Mouse (Mus musculus): Measurements from ENCODE around the gene Rnf223.

Rnf223 gene

DNA sequence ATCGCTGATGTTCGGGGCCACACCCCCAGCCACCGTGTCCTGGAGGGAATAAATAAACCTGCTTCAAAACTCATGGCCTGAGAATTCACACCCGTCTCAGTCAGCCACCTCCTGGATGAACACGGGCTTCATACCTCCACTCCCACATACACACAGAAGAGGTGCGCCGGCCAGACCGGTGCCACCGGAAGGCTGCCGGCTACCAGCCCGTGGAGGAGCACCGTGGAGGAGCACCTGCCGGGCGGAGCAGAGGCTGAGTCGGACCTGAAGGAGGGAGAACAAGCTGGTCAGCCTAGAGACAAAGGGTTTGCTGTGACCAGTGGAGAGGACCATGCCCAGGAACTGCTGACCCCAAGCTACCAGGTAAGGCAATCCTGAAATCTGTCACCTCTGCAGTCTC lies at the start of gene Rnf223:
Gene Rnf223 (plus strand): TSS at position 78 of the 400 bp plus-strand sequence.
- peak in 1 of 2 experiments; percentile 59 for DNase-seq (ENCODE audit: low spot score in 2 of 2)

DNA sequence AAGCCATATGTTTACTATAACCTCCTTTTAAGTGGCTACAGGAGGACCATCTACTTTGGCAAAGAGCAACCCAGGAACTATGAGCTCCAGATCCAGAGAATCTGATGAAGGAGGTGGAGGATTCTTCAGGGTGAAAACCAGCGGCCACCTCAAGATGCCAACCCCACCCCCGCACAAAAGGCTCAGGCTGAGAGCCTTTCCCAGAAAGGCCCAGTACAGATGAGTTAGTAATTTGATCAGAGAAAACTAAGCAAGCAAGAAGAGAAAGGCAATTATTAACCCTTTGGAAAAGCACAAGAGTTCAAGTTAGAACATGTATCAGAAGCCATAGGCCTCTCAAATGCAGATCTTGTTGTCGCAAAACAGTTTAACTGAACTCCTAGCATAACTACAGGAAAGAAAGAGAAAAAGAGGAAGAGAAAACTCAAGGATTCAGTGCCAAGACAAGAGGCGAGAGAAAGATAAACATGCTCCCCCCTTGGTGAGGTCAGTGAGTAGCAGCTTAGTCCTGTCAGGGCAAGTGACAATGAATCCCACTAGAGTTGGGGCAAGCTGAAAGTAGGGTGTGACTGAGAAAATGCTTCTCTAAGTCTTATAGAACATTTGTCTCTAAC lies 47.6 kb upstream of the Rnf223 start:
- no peak for DNase-seq (ENCODE audit: low spot score in 2 of 2)

DNA sequence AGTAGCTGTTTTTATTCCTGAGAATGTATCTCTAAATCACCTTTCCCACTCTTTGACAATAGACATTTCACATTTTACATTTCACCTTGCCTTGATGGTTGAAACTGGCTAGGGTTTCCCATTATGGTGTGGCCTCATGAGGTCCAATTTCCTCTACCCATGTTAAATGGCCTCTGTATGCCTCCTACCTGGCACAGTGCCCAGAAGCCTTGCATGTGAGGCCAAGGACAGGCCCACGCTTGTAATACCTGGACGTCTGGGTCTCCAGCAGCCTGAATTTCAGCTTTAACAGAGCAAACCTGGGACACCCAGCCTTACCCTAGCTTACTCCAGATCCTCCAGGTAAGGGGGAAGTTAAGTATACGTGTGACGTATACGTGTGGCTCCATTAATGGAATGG lies 47.0 kb upstream of the Rnf223 start:
- DNase-seq (ENCODE audit: low spot score in 2 of 2), result no peak

DNA sequence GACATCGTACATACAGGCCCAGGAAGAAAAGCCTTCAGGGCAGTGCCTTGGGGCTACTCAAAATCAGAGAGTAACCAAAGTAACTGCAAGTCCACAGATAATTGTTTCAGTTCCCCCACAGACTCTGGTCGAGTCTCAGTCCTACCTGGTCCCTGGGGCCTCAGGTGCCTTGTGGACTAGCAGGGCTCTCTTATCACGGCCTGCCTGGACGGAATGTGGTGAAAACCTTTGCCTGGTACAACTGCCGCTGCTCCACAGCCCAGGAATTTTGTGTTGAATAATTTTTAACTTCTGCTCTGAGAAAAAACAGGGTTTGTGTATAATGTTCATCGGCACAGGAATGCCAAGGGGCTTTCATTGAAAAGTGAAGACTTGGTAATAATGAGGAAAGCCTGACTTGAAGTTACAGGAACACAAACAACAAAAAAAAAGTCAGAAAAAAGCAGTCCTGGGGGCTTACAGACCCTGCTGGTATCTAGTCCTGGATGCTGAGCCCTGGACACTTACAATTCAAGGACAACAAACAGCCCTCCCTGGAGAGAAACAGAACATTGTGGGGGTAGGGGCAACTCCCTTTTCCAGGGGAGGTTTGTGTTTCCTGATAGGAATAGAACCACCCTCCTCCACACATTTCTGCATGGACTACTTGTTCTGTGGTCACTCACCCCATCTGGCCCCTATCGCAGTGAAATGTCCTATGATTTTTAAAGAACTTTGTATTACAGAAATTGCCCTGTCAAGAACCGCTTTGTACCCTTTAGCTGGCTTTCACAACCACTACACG lies 46.0 kb upstream of the Rnf223 start:
- no peak for DNase-seq (ENCODE audit: low spot score in 2 of 2)

DNA sequence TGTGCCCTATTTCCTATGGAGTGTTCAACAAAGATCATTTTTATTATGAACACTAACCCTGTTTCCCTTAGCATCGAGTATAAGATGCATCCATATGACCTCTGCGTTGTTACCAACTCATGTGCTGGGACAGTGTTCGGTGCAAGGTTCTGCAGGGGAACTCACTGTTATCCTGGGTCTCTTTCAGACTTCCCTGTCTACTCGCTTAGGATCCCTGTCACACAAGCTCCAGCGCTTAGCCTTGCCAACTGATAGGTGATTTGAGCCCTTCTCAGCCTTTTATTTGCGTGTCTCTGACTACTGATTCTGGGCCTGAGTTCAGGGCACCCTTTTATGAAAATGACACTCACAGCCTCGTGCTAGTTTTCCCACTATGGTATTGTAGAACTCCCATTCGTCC lies 45.1 kb upstream of the Rnf223 start:
- no peak for DNase-seq (ENCODE audit: low spot score in 2 of 2)

DNA sequence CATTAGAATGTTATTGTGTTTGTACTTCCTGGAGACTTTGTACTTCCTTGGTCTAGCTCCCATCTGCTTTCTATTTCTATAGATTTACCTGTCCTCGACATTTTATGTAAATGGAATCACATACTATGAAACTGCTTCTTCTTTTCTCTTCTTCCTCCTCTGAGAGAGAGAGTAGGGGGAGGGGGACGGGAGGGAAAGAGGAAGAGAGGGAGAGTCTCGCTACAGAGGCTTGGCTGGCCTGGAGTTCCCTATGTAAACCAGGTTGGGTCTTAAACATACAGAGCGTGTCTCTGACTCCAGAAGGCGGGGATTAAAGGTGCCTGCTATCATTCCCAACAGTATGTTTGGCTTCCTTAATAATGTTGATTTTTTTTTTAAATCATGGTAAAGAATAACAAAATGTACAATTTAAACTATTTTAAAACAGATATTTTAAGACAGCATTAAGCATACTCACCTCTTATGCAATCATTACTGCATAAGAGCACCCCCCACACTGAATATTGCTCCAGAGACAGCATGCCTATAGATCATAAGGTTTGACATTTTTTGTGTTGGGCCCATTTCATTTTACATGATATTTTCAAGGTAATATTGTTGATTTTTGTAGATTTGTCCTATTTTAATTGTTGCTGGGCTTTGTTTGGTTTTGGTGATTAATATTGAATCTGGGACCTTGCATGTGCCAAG lies 42.8 kb upstream of the Rnf223 start:
- no peak for DNase-seq (ENCODE audit: low spot score in 2 of 2)

DNA sequence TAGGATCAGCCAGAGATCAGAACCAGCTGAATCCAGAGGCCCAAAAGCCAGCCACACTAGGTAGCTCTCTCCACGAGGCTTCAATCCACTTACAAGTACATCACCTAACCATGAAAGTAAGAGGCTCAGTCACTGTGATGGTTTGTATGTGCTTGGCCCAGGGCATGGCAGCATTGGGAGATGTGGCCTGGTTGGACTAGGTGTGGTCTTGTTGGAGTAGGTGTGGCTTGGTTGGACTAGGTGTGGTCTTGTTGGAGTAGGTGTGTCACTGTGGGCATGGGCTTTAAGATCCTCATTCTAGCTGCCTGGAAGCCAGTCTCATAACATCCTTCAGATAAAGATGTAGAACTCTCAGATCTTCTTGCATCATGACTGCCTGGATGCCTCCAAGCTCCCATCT lies 39.1 kb upstream of the Rnf223 start:
- DNase-seq (ENCODE audit: low spot score in 2 of 2), result no peak

DNA sequence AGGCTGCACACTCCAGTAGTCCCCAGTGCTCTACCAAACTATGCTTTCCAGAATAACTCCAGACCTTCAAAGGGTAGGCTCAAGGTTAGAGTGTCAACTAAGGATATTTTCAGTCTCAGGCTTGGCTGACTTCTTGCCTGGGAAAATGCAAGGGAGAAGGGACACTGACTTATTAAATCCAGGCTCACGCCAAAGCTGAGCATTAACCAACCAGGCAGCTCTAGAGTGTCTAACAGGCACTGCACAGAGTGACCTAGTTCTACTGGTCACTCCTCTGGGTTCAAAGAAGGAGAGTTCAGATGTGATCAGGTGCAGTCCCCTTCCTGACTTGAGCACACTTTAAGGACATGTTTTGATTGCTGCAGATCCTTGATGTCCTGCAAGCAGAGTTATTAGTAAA lies 37.5 kb upstream of the Rnf223 start:
- no peak for DNase-seq (ENCODE audit: low spot score in 2 of 2)

DNA sequence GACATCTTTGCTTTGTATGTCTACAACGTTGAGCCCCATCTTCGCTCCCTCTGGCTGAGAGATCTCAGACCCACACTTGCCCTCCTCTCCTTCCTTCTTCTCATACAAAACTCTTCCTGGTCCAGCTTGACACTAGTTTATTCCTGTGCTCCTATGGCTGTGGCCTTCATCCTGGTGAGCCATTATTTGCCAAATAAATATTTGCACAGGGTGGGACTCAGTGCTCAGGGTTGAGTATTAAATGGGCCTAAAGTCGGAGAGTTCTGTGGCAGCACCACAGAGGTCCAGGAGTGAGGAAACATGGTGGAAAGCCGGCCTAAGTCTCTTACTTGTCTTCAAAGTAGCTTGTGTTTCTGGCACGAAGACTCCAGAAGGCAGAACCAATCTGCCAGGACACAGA lies 36.6 kb upstream of the Rnf223 start:
- DNase-seq (ENCODE audit: low spot score in 2 of 2), result no peak

DNA sequence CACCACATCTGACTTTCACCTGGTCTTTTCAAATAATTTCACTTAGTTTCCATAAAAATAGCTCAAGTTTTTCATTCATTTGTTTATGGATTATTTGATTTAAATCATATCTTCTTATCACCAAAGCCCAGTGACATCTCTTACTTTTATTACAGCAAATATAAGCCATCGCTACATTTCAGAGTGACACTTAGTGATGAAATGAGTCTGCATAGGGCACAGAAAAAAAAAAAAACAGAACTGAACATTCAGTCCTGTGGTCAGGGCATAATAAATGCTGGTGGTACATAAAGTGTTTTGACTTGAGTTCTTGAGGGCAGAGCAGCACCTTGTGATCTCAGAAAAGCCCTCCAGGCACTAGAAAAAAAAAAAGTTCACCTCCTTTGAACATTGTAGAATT lies 34.1 kb upstream of the Rnf223 start:
- DNase-seq (ENCODE audit: low spot score in 2 of 2), result no peak

DNA sequence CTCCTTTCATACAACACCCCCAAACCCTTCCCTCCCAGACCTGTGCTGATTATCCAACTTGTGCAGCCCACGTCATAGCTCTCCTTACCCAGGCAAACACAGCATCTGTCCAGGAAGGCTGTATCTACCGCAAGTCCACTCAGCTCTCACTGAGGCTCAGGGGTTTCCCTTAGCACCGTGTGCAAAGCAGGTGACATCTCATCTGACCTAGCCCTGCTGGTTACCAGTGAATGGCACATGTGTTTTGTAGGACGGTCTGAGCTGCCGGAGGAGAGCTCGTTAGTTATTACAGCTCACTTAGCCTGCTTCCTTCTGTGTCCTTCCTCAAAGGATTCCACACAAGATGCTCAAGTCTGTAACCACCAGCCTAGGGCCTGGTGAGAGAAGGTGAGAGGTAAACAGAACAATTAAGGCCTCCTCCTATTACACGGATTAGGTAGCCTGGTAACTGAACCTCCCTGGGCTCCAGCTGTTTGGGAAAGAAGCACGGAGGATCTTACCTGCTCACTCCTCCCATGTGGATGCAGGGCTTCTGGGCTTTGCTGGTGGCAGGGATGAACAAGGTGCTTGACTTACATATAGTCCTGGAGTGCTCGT lies 32.4 kb upstream of the Rnf223 start:
- no peak for DNase-seq (ENCODE audit: low spot score in 2 of 2)

DNA sequence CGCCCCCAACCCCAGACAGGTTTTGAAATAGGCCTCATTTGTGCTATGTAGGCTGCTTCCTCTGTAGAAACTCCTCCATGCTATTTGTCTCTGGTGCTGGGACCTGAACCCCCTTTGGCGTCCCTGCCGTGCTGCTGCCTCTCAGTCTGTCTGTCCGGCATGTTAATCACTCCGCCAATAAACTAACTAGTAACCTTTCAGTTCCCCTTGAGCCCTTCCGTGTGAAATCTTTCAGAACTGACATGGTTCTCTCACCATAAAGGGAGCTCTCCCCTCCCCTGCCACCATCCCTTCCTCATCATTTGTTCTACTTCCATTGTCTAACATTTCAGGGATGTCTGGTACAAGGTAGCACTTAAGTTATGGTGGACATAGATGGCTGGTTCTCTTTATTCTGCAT lies 30.9 kb upstream of the Rnf223 start:
- DNase-seq (ENCODE audit: low spot score in 2 of 2), result no peak

DNA sequence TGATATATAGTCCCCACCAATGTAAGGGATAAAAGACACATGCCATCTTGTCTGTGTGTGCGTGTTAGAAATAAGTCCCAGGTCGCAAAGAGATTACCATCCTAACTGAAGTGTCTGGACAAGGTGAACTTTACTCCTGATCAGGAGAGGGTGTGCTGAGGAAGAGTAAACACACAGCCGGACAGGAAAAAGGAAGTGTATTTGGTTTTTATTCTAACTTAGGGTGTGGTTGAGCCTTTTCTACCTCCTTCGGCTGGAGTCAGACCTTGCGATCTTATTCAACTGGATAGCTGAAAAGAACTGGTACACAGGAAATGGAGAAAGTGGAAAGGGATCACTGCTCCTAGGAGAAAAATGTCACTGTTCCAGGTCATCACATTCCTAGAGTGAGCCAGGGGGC lies 29.8 kb upstream of the Rnf223 start:
- no peak for DNase-seq (ENCODE audit: low spot score in 2 of 2)

DNA sequence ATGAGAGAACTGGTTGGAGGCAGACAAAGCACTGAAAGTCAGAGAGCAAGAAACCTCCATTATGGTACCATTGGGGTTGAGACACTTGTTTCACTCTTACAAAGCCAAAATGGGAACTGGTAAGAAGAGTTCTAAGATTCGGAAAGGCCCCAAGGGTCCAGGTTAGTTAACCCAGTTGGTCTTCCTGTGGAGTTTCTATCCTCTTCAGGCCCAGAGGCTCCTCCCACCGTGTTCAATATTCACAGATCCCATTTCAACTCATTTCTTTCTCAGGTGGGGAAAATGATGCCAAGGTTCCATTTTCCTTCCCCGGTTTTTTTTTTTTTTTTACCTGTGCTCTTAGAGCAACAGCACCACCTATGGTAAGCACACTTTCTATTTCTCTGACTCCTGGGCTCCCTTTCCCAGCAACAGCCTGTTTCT lies 28.8 kb upstream of the Rnf223 start:
- DNase-seq (ENCODE audit: low spot score in 2 of 2), result no peak

DNA sequence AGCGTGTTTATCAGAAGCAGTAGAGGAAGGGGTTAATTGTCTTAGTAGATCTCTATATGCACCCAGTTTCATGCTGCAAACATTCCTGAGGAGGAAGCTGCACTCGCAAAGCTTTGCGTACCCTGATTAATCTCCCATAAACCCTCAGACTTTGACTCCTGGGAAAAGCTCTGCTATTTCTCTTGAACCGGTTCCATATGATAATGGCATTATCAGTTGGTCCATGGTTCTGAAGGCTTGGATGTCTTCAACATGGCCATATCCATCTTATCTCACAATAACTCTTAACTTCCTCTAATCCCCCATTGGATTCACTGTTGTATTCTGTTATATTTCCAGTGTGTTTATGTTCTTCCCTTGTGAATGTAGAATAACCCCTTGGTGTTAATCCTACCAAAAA lies 27.0 kb upstream of the Rnf223 start:
- DNase-seq (ENCODE audit: low spot score in 2 of 2), result no peak

DNA sequence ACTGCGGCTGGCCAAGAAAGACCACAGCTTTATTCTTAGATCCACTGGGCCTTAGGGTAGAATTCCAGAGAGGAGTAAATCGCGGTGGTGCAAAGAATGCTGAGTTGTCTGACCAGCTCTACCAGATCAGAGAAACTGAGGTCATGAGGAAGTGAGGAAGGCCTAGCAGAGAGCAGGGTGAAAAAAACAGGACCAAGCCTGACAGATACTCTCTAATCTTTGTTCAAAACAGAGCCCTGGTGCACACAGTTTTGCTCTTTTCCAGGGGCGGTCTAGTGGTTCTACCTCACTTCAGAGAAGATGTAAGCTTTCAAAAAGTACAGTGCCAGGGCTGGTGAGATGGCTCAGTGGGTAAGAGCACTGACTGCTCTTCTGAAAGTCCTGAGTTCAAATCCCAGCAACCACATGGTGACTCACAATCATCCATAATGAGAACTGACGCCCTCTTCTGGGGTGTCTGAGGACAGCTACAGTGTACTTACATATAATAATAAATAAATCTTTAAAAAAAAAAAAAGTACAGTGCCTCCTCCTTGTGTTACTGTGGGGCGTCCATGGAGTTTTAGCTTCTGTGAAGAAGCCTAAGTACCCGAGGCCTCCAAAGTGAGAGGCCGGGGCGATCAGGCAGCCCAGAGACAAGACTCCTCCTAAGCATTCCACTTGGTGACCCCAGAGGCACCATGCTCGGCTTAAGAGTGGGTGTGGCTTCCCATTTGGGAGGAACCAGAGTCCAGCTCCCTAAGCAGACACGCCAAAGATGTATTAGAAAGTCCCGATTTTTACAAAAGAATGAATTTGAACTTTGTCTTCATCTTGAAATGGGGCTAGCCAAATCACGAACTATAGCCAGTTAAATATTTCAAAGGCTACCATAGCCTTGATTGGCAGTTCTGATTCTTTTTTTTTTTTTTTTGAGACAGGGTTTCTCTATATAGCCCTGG lies 21.4 kb upstream of the Rnf223 start:
- DNase-seq (ENCODE audit: low spot score in 2 of 2), result peak in 1 of 2 experiments; percentile 46

DNA sequence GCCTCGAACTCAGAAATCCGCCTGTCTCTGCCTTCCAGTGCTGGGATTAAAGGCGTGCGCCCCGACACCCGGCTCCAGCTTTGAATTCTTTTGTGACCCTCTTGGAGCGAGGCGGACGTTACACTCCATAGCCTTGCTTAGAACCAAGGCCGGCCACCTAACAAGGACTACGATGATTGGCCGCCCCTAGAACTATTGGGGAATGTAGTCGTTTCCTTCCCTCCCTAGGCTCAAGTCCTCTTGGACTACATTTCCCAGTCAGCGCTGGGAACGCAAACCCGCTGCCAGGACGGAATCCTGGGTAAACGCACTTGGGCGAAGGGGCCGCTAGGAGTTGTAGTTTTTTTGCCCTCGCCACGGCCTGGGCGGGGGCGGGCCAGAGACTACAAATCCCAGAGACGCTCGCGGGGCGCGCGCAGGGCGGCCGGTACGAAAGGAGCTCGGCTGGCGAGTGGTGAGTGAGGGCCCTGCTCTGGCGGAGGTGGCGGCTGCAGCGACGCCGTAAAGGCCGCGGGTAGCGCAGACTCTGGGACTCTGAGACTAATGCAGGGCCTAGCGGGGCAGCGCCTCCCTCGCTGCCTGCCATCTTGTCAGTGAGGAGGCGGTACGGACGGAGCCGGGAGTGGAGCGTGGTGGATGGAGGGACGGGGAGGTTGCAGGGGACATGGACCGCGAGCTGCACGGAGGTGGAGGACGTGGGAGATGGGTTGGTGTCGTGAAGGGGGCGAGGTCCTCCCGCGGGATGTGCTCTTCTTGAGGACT lies 20.6 kb upstream of the Rnf223 start, which contains the start of gene 9430015G10Rik:
Gene 9430015G10Rik (plus strand): TSS at position 413 of the 762 bp plus-strand sequence.
- DNase-seq (ENCODE audit: low spot score in 2 of 2), result peak; percentile 97 to 98

DNA sequence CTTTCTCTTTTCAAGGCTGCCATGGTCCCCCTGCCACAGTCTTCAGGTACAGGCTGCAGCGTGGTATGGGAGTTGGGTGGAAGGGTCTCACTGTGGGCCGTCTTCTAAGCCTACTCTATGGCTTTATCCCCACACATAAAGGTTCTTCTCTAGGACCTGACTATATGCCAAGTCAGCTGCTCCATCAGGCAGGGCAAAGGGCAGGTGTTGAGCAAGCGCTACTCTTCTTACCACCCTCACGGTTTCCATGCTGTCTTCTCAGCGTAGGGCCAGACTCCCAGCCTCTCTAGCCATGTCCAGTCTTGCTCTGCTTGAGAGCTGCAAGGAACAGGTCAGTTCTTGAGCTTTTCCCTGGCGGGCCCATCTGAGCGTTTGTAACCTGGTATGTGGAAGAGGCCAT lies 6.2 kb upstream of the Rnf223 start:
- peak in 1 of 2 experiments; percentile 54 for DNase-seq (ENCODE audit: low spot score in 2 of 2)

DNA sequence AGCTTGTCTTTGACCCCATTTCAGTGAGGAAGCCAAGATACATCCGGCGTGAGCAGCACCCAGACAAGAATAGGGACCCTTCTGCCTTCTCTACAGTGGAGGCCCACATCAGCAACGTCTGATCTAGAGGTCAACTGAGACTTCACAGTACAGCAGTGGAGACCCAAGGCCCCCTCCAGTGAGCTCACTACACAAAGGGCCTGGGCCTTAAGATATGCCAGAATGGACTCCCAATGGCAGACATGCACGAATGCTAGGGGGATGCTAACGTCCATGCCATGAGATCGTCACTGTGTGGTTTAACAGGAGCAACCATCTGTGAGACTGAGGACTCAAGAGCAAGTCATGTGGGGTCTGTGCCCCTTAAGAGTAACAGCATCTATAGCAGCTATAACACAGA lies 4.9 kb upstream of the Rnf223 start:
- peak in 1 of 2 experiments; percentile 54 for DNase-seq (ENCODE audit: low spot score in 2 of 2)

DNA sequence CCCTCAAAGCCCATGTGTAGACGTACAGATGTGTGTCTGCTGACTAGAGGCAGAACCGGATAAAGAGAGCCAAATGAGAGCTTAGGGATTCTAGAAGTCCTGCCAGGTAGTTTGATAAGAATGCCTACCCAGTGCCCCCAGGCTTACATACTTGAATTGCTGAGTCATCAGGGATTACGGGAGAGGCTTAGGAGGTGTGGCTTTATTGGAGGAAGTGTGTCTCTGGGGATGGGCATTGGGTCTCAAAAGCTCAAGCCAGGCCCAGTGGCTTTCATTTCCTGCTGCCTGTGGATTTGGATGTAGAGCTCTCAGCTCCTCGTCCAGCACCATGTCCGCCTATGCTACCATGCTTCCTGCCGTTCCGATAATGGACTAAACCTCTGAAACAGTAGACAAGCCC lies 3.5 kb upstream of the Rnf223 start:
- peak in 1 of 2 experiments; percentile 49 for DNase-seq (ENCODE audit: low spot score in 2 of 2)

DNA sequence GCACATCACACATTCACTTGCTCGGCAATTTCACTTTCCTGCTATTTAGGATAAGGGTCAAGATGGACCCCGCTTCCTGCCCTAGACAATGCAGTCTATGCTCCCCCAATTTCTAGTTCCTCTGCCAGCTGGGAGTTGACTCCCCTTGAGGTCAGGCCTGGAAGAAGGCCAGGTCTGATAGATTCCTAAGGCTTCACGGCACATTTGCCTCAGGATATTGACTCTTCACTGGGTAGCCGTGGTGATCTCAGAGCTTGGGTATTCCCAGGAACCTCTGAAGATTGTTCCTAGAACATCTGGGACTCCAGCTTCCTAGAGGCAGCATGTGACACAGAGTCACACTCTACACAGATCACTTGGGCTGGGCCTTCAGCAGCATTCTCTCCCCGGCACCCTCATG lies 1.6 kb upstream of the Rnf223 start:
- no peak for DNase-seq (ENCODE audit: low spot score in 2 of 2)
